Mouse (Mus musculus) lung, postnatal 0 days (tissue): Measurements from ENCODE around the gene Rpusd3.

ENCODE experiments used
- CTCF ChIP-seq: IDR thresholded peaks from 2 replicates; pipeline ENCODE4 v1.5.1; 2016; ENCODE audit warnings: antibody characterized with exemption, mild to moderate bottlenecking
- EP300 ChIP-seq: IDR thresholded peaks from 2 replicates; pipeline ENCODE4 v1.6.1; 2016; ENCODE audit warnings: antibody characterized with exemption, mild to moderate bottlenecking, control low read depth

GRCm38 (mm10) chr6:113396270-113397030 lies 22.7 kb downstream of the Rpusd3 start:
- no peak for TF ChIP-seq CTCF
- TF ChIP-seq EP300: no peak
